Mouse (Mus musculus) 3T3-L1 (cell line): ENCODE measurements at regions not wholly inside any gene's neighbourhood (a gene's known extent, or its start where the extent isn't known, plus 50 kb on each side); places are given as distances from the start of the nearest gene placed in this dataset.

Experiments used
- DNase-seq: peaks from one replicate; pipeline ENCODE4 v3.0.0-alpha.2; 2015; ENCODE audit warnings: low read depth, low spot score

- no peak for DNase-seq
These were observed 199.1 kb upstream of the Aldoart1 start for GRCm38 (mm10) chr4:73051511-73051910.

GRCm38 (mm10) chr4:73047804-73048203, 195.4 kb upstream of the Aldoart1 start:
- no peak for DNase-seq

- no peak for DNase-seq
These were observed 191.9 kb upstream of the Aldoart1 start for GRCm38 (mm10) chr4:73044356-73044755.

GRCm38 (mm10) chr4:73042672-73043071, 190.2 kb upstream of the Aldoart1 start:
- peak; percentile 64 for DNase-seq

- no peak for DNase-seq
These were observed 189.1 kb upstream of the Aldoart1 start for GRCm38 (mm10) chr4:73041486-73041885.

GRCm38 (mm10) chr4:72997686-72998085, 145.3 kb upstream of the Aldoart1 start:
- no peak for DNase-seq

- DNase-seq: no peak
These were observed 143.7 kb upstream of the Aldoart1 start for GRCm38 (mm10) chr4:72996102-72996501.

- DNase-seq: peak; percentile 69
These were observed 94.0 kb upstream of the Aldoart1 start for GRCm38 (mm10) chr4:72946369-72946981.

GRCm38 (mm10) chr4:72923396-72923795, 71.0 kb upstream of the Aldoart1 start:
- DNase-seq: no peak

- DNase-seq: no peak
These were observed 62.6 kb upstream of the Aldoart1 start for GRCm38 (mm10) chr4:72914991-72915390.
